Mouse (Mus musculus) thymus, postnatal 36 days (tissue): ENCODE results near the gene Cgnl1.

ENCODE experiments used
- DNase-seq, 2 experiments: peaks; one replicate each; pipeline ENCODE4 v3.0.0; 2022; ENCODE audit warnings: mixed read lengths in 2 of 2

The Cgnl1 gene

DNA sequence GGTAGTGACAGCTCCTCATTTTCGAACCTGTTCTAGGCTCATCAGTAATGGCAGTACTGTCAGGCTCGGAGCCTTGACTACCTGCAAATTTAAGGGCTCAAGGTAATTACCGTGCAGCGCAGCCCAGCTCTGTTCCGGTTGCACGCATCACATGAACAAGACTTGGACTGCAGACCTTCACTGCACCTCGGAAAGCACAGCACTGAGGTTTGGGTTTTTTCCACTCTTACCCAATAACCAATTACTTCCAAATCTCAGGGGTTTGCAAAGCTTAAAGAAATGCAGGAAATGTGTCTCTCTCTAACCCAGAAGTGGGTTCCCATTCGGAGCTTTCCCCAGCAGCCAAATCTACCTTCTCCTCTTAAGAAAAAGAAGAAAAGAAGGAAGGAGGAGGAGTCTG is 5.1 kb downstream of the Cgnl1 start:
- DNase-seq: no peak

DNA sequence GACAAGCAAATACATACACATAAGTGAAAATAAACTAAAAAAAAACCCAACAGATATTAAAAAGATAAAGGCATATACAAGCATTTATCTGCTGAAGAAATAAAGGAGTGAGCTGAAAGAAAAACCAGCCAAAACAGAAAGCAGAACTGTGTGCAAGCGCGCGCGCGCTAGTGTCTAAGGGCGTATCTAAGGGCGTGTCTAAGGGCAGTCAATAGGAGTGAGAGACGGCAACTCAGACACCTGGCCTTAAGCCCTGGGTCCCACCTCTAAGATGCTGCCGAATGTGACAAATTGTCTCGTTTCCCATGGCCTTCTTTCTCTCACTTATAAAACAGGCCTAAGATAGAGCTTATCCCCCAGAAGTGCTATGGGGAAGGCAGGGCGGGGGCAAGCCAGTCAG is 6.9 kb downstream of the Cgnl1 start:
- no peak for DNase-seq

DNA sequence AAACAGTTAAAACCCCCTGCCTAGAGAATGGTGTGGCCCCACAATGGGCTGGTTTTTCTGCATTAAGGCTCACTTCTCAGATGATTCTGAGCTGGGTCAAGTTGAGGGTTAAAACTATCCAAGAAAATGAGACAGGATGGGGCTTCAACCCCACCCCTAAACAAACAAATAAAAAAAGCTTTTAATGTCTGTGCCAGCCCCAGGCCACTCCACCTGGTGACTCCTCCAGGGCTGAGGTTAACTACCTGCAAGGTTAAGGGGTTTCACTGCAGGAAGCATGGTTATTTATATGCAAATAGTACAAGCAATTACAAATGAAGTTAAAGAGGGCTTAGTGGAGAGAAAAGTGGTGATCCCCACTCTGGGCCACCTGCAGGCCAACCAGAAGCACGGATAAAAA is 8.1 kb downstream of the Cgnl1 start:
- DNase-seq: no peak

DNA sequence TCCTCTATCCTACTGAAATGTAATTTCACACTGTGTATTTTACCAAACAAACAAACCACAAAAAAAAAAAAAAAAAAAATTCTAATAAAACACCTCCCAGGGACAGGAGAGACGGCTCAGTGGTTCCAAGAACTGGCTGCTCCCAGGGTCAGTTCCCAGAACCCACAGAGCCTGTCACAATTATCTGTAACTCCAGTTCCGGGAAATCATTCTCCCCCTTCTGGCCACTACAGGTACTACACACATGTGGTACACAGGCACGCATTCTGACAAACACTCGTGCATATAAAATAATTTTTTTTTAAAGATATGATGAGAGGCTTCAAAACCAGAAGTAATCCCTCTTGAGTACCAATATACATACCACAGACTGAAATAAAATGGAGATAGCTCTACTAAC is 9.7 kb downstream of the Cgnl1 start:
- no peak for DNase-seq

DNA sequence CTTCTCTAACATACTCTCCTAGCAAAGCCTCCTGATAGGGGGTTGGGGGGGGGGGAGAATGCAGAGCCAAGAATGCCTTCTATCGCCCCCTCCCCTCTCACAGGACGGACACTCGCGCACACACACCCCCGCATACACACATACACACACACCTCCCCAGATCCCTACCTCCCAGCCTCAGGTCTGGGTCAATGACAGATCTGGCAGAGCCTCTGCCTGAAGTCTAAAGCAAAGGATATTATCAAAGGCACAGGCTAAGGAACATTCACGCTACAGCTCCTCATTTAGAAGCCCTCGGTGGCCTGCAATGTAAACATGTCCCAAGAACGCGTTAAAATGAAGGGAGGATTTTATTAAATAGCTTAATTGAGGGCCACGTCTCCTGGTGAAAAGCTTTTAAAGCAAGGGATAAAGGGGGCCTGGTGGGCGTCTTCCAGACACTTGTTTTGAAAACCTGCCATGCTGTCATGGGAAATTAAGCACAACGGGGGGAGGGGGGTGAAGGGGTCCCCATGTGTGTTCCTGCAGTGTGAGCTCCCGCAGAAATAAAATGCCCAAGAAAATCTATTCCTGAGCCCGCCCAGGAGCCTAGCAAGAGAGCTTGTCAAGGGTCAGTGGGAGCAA is 10.8 kb downstream of the Cgnl1 start:
- no peak for DNase-seq

DNA sequence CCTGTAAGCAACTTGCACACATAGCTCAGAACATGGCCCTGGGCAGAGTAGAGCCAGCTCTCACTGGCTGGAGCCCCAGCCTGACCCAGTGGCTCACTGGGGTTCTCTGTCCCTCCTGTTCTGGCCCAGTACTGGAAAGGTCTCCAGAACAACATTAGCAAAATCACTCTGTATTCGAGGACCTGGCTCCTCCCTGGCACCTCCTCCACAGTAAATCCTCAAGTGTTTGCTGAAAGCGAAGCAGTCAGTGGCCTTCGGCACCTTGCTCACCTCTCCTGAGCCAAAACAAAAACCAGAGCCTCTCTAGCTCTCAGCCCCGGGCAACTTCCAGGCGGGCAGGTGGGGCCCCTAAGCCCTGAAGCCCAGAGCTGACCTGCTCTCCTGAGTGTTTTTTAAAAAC is 11.5 kb downstream of the Cgnl1 start:
- no peak for DNase-seq

DNA sequence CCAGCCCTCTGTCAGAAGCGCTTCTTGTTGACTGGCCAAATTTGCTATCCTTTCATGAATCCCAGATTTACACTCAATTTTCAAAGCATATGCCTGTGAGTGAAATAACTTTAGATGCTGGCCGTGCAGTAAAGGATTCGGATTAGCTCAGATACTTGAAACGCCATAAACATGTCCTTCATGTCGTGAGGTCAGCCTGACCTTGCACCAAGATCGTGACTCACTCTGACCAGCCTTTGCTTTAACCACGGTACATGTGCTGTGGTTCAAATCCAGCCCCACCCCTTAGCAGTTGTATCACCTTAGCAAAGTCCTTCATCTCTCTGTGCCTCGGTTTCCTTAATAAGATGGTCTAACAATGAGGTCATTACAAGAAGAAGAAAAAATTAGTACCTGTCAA is 14.0 kb downstream of the Cgnl1 start:
- DNase-seq: no peak

DNA sequence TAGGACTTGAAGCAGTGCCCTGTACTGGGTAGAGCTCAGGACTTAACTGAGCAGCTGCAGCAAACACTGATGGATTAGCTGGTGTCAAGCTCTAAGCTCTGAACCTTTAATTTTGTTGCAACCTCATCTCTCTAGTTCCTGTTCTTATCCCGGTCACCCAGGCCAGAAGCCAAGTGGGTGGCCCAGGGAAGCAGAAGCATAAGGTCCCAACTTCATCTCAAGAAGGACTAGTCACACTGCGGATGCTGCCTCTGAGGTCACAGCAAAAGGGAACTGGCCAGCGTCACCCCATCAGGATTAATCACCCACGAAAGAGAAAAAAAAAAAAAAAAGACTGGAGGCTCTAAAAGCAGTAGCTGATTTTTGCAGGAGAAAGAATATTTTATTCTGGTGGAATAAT is 14.5 kb downstream of the Cgnl1 start:
- no peak for DNase-seq

DNA sequence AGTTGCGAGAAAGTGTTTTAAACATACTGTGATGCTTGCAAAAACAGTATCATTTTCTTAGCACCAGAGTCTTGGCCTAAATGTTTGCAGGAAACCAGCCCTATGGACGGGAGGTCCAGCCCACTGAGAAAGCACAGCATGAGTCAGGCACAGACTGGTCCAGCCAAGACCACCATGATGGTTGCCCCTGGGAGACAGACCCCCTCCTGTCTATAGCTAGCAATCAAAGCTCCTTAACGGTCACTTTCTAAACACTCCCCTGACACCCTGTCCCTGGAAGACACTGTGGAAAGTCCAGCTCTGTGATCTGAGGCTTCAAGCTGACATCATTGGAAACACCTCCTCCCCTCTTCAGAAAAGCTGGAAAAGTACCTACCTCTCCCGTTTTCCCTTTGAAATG is 17.4 kb downstream of the Cgnl1 start:
- DNase-seq: no peak

DNA sequence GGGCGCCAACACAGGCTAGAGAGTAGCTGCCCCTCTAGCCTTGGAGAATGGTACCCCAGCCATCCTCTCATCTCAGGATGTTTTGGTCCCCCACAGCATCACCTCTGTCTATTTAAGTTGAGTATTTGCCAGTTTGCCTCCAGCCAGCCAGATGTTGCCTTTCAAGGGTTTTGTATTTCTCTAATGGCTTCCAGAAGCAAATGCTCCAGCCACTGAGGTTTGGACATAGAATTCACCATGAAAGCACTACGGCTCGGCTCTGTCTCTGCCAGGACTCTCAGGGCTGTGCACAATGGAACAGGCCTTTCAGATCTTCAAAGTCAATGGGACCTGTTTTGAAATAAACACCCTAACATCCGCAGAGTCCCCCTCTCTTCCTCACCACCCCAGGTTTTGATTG is 17.9 kb downstream of the Cgnl1 start:
- no peak for DNase-seq

DNA sequence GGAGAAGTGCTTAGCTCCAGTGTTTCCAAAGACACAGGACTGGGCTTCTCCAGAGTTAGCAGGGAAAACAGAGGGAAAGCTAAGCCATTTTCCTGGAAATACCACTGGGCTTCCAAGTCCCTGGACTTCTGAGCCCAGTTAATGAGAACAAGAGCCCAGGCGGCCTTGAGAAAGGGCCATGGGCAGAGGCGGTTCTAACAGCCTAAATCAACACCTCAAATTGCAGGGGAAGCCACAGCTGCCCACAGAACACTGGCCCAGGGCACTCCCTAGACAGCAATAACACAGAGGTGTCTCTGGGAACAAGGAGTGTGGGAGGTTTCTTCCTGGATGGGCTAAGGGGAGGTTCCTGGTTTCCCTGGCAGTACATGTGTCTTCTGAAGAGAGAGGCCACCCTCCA is 18.3 kb downstream of the Cgnl1 start:
- no peak for DNase-seq

DNA sequence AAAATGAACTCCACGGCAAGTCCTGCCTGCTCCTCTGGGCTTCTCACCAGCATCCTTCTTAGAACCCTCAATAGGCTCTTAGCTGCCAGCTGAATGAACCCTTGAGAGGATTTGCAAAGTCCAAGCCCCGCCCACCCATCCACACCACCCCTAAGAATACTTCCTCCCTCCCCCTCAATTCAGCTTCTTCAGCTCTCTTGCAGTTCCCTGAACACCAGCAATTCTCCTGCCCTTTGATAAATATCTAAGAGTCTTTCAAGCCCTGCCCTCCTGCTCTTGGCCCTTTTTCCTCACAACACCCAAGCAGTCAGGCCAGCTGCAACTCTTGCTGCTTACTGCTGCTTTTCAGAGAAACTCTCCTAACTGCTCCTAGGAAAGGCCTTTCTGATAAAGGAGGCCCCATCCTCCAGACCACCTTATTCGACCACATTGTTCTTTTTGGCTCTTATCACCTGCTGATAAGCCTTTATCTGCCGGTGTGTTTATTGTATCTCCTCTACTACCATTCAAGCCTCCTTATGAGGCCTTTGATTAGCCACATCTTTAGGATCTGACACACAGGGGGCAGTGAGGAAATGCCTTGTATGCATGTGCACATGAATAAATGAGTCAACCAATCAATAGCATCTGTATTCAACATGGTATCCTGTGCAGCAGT is 21.3 kb downstream of the Cgnl1 start:
- DNase-seq: no peak

DNA sequence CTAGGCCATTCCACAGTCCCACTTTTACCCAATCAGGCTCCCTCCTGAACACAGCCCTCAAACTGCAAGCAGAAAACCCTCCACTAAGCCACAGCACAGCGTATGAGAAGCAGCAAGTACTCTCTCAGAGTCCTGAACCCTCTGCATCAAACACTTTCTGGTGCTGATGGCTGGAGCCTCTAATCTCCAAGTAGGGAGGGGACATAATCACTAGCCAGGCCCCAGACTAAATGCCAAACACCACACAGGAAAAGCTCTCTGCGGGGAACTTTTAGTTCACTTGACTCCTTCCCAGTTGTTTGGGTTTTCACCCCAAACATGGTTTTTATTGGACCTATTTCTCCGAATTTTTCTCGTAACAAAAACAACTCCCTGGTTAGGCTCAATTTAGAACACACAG is 25.0 kb downstream of the Cgnl1 start:
- DNase-seq: no peak

DNA sequence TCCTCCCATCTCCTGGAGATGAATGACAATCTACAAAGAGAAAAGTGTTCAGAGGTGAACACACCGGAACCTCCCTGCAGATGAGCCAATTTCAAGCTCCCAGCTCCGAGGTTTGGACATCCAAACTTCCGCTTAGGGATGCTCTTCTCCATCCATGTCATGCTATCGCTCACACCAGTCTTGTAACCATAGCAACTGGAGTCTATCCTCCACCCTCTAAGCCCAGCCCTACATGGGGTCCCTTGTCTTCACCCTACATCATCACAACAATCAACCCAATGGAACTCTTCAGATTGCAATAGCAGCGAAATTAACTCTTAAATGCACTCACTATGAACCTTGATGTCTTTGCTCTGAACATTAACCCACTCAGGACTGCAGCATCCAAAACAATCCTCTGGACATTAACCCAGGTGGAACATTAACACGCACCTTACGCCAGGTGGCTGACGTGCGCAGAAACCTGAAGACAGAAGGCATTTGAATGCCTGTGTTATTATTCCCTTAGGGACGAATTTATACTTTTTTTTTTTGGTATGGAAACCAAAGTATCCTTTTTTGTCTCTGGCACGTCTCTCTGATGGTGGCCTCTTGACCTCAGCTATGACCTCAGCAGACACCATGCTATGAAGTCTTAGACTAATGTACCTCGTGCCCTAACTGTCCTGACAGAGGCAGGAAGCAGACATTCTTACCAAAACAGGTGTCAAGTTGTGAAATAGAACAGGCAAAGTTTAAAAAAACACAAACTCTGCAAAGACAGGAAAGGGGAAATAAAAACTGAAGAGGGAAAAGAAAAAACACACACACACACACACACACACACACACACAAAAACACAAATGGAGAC is 33.1 kb downstream of the Cgnl1 start:
- no peak for DNase-seq

DNA sequence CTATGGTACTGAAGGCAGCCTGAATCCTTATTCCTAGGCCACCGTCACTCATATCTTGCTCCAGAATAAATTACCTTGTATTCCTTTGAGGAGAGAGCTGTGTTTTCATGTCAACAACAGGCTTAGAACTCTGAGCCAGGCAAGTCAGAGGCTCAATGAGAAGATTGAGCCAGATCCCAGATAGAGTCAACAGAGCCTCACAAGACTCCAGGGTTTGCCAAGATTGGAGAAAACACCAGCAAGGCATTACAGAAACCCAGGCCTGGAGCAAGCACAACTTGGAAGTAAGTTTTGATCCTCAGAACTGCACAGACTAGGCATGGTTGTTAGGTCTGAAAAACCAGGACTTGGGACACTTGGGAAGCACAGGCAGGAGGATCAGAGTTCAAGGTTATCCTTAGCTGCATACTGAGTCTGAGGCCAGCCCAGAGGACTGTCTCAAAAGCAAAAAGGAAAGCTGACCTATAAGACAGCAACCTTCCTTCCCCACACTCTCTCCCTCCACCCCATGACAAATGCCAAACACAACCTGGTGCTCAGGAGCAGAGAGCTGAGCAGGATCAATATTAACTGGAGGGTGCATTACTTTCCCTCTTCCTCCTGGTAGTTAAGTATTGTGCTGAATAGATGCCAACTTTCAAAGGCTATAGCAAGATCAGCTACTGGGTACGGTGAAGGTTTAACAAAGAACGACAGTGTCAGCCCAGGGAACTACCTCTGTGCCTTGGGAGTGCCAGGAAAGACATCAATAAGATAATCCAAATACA is 34.0 kb downstream of the Cgnl1 start:
- no peak for DNase-seq

DNA sequence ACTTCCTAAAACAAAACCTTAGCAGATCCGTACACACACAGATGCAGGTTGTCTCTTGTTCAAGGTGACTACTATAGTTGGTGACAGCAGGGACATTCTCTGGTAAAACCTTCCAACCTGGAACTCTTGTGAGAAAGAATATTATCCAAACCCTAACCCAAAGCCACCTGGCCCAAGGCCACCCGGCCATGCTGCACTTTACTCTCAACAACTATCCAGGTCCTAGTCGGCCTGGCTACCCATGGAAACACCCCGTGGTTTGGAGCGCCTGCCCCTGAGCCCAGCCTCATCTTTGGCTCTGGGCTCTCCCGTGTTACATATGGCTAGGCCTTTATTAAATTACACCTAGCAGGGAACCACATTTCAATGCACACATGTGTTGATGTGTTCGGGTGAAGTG is 35.5 kb downstream of the Cgnl1 start:
- DNase-seq: no peak

DNA sequence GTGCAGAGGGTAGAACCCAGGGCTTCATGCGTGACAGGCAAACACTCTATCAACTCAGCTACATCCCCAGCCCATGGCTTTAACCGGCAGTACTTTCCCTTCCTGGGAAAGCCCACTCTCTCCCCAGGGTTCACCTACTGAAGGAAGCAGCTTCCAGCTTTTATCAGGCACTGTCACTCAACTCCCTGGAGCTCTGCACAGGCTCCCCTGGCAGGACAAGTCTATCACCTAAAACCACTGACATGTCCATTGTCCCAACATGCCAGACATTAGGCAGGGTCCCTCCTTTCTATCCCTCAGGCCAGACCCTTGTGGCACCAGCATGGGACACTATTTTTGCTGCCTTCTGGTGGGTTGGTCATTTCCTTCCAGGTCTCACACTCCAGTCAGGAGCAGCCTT is 37.8 kb downstream of the Cgnl1 start:
- DNase-seq: no peak

DNA sequence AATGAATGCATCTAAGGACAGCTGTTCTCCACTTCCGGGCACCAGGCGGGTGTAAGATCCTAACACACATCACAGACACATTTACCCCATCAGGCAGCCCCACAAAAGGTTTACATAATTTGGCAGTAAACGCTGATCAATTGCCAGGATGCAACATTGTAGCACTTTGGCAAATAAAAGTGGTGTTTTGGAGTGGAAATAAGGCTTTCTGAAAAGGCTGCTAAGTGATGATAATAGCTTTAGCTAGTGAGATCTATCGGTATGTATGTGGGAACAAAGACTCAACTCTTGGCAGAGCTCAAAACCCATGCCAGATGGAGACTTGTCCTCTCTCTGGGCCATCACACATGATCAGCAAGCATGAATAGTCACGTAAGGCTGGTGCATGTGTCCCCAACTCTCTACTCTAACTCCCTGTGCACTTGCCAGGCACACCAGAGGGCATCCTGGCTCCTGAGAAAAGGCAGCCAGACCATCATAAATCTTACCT is 42.5 kb downstream of the Cgnl1 start:
- DNase-seq: no peak

DNA sequence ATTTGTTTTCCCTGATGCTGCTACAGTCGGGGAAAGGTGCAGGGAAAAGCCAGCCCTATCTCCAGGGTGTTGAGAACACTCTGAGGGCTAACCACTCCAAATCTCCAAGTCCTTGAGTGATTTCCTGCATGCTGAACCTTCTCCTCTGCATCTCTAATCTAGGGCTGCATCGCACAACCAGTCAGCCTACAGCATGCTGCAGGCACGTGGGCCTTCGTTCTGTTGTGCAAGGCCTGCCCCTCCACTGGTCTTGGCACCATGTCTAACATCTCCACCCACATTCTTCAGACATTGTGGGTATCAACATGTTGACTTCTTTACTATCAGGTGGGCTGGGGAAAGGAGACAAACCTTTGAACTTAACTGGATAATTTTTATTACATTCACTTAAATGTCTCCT is 44.2 kb downstream of the Cgnl1 start:
- no peak for DNase-seq

DNA sequence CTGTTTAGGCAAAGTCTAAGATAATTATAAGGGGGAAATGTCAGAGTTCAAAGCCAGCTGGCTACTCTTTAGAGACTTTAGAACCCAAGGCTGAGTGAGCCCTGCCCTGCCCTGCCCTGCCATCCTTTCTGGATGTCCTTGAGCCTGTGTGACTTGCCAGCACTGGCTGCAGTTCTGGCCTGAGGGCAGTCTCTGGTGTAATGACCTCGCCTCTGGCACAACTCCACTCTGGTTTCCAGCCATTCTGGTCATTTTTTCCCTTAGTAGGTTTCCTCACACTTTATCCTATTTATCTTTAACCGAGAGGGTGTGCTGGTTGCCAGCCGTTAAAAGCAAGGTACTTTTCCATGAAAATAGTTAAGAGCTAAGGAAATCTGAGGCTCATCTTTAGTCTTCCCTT is 45.3 kb downstream of the Cgnl1 start:
- DNase-seq: no peak

DNA sequence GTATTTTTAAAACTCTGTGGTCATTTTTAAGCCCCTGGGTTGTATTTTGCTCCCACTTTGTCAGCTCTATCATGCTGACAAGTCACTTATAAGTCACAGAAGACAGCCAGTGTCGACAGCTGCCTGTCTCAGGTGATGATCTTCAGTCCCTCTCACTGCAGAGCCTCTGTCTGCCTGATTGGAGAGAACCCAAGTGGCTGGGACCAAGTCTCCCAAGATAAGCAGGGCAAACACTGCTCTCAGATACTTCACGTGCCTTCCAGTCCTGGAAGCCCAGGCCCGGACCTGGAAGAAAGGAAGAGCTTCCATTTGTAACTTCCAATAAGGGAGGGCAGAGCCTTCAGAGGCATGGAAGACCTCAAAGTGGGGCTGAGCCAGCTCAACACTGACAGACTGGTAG is 49.0 kb downstream of the Cgnl1 start:
- DNase-seq: no peak

DNA sequence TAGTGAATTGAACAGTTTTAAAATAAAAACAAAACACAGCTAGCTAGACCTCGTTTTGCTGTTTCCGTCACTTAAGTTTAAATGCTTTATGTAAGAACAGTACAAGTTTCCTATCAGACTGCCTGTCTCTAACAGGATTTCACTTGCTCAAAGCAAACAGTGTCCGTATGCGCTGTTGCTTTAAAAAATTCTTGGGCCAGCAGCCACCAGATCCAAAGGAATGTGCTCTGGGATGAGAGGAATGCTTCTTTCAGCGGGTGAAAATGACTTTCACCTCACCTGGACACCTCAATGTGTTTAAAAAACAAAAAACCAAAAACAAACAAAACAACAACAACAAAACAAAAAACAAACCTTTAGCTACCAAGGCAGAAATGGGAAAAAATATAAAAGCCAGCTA is 54.4 kb downstream of the Cgnl1 start:
- no peak for DNase-seq

DNA sequence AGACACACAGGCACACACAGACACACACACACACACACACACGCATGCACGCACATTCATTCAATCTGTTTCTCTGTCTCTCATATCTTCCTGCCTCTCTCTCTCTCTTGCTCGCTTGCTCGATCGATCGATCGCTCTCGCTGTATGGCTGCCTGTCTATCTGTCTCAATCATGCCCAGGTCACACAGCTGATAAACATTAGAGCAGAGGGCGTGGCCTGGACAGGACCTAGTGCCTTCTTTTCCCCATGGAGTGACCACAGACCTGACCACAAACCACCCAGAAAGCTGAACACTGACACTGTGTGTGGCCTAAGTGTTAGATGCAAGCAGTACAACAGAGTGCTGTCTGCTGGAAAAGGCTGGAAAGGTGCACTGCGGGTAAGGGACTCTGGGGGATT is 60.6 kb downstream of the Cgnl1 start:
- no peak for DNase-seq
